Mouse (Mus musculus): ENCODE results near the gene Cd3d.
A peak's percentile ranks its signal among the peaks of the same experiment; 100 is the strongest.

Gene Cd3d

GRCm38 (mm10) chr9:44994962-44995361, 13.4 kb downstream of the Cd3d start:
- no peak for DNase-seq

DNA sequence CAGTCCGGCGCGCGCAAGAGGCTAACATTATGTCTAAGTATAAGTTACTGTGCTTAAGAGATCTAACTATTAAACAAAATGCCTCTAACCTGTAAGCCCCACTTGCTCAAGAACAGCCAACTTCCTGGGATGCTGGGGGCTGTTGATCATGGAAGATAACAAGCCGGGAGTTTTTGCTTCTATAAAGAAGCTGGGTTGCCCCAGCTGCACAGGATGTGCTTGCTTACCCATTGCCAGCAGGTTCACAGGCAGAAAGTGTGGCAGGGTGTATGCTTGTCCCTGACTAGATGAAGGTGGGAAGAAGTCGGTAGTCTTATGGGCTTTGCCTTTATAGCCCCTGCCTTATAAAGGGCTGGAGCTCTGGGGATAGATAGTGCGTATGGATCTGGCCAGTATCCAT, 15.0 kb downstream of the Cd3d start:
- DNase-seq = no peak

DNA sequence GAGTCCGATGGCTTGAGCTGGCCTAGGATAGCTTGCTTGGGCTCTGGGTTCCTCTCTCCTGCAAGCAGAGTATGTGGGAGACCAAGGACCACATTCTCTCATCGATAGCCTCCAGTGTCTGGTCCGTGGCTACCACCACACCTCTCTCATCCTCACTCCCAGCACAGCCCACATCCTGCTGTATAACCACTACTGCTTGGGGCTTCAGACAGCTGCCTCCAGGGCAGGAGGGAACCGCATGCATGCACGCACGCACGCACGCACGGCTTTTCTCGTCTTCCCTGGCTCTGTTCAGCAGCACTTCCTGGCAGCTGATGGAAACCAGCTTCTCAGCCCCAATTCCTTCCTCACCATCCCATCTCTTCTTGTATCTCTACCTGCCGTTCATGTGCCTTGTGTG, 16.6 kb downstream of the Cd3d start:
- DNase-seq = no peak

GRCm38 (mm10) chr9:44999171-44999570, 17.6 kb downstream of the Cd3d start:
- DNase-seq = peak; percentile 64 to 81

- no peak for DNase-seq
These were observed 18.2 kb downstream of the Cd3d start for GRCm38 (mm10) chr9:44999776-45000175.

- DNase-seq = no peak
These were observed 18.7 kb downstream of the Cd3d start for GRCm38 (mm10) chr9:45000249-45000648.

DNA sequence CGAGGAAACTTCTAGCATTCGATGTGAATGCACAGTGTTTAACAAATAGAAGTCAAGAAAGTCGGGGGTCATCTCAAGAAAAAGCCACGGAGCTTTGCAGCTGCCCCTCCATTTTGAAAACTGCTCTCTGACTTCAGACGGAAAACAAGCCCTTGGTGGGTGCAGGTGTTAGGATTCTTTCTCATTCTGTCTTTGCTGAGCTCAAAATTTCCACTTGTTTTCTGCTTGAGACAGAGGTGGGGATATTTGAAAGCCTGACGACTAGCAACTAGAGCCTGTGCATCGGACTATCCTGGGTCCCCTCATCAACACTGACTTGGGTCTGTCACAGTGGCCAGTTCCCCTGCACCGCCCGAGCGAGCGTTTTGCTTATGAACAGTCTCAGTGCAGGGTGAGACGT, 25.8 kb downstream of the Cd3d start:
- DNase-seq = no peak

DNA sequence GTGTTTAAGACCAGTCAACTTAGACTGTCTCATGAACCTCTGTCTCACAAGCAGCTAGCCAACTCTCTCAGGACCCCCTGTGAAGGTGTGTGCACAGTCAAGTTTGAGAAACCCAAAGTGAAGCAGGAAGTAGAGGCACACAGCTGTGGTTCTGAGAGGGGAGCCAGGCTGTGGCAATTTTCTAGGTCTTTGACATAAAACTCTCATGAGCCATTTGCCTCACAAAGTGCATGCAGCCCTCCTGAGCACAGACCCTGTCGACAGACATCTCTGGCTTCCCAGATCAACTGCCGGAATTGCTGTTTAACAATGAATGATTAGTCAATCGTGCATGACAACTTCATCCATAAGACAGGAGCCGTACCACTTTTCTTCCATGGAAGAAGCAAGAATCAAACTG, 26.8 kb downstream of the Cd3d start:
- no peak for DNase-seq

- DNase-seq = no peak
These were observed 27.8 kb downstream of the Cd3d start, which contains the start of gene Cd3e for GRCm38 (mm10) chr9:45009180-45010078. Cd3e (minus strand) TSS chr9:45009627.

DNA sequence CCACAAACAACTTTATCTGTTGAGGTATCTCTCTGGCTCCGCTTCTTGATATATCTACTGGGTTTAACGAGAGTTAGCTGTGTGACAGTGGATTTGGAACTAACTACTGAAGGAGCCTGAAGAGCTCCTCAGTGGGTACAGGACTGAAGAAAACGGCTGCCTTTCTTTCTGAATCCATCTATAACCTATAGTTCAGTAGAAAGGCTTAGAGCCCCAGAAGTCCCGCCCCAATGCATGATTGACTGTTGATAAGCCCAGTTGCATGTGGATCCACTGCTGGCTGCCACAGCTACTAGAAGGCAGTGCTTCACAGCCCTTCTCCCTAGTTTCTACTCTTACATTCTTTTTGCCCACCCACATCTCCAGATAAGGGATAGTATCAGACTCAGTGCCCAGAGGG, 28.9 kb downstream of the Cd3d start:
- DNase-seq = peak in 1 of 2 experiments; percentile 10

DNA sequence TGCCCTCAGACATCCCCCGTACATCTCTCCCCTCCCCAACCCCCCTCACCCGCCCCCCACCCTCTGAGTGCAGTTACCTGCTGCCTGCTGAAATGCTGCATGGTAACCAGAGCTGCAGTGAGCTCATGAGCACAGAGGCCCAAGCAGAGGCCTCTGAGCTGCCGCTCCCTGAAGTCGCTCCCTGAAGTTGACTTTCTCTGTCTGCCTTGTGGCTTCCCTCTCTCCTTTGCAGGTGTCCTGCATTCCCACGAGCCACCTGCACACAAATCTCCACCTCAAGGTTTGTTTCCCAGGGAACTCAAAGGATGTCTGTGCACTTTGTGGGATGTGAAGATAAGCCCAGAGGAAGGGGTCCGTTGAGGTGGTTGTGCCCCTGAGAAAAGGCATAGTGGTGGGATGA, 29.7 kb downstream of the Cd3d start:
- no peak for DNase-seq

DNA sequence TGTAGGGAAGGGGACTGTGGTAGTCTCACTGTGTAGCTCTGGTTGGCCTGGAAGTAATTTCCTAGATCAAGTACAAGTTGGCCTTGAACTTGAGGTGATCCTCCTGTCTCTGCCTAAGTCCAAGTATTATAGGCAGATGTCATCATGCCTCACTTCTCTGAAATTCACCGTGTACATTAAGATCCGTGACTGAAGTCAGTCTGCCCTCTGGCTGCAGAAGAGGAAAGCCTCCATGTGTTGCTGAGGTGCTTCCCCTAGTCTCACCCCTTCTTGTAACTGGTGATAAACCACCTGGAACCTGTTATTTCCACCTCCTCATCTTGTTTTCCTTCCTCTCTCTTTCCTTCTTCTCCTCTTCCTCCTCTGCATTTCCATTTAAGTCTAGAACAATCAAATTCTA, 33.3 kb downstream of the Cd3d start:
- no peak for DNase-seq

- no peak for DNase-seq
These were observed 34.3 kb downstream of the Cd3d start for GRCm38 (mm10) chr9:45015841-45016240.

GRCm38 (mm10) chr9:45018031-45018430, 36.4 kb downstream of the Cd3d start:
- no peak for DNase-seq

- peak; percentile 53 to 77 for DNase-seq
These were observed 41.2 kb downstream of the Cd3d start for GRCm38 (mm10) chr9:45022800-45023199.

- no peak for DNase-seq
These were observed 42.1 kb downstream of the Cd3d start for GRCm38 (mm10) chr9:45023638-45024037.

- no peak for DNase-seq
These were observed 42.6 kb downstream of the Cd3d start for GRCm38 (mm10) chr9:45024187-45024586.

- DNase-seq = no peak
These were observed 45.8 kb downstream of the Cd3d start for GRCm38 (mm10) chr9:45027376-45027775.

DNA sequence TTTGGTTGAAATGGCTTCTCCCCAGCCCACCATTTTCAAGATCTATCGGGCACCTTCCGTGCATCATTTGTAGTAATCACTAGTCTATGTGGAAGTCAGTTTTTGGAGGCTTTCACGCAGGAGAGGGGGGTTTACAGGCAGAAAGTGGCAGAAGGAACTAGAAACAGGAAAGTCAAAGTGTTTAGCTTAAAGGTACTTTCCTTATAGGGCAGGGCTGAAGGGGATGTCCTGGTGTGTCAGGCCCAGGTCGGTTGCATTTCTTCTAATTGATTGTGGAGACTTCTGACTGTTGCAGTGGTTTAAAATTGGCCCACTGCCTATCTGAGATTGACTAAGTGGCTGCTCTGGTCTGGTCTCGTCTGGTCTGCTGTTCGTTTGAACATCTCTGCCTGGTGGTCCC, 48.8 kb downstream of the Cd3d start:
- no peak for DNase-seq

DNA sequence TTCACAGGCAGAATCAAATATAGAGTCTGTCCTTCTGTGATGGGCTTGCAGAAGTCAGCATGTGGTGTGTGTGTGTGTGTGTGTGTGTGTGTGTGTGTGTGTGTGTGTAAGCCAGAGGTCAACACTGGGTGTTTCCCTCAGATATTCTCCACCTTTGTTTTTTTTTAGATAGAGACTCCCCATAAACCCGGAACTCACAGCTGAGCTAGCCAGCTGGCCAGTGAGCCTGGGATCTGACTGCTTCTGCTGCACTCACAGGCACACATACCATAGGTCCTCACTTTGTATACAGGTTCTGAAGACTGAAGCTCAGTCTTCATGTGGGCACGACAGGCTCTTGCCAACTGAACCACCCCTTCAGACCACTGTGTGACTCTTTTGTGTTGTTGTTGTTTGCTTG, 50.7 kb downstream of the Cd3d start:
- DNase-seq = no peak

- no peak for DNase-seq
These were observed 52.9 kb downstream of the Cd3d start for GRCm38 (mm10) chr9:45034526-45034925.

Measured in kidney, postnatal 36 days (tissue).